Mouse (Mus musculus): ENCODE measurements around the gene Armc8.
"Not testable (repeated sequence)": the region's sequence is repeated elsewhere in the genome, so short reads cannot be mapped to it uniquely, and the experiment has no call there.

Gene Armc8

DNA sequence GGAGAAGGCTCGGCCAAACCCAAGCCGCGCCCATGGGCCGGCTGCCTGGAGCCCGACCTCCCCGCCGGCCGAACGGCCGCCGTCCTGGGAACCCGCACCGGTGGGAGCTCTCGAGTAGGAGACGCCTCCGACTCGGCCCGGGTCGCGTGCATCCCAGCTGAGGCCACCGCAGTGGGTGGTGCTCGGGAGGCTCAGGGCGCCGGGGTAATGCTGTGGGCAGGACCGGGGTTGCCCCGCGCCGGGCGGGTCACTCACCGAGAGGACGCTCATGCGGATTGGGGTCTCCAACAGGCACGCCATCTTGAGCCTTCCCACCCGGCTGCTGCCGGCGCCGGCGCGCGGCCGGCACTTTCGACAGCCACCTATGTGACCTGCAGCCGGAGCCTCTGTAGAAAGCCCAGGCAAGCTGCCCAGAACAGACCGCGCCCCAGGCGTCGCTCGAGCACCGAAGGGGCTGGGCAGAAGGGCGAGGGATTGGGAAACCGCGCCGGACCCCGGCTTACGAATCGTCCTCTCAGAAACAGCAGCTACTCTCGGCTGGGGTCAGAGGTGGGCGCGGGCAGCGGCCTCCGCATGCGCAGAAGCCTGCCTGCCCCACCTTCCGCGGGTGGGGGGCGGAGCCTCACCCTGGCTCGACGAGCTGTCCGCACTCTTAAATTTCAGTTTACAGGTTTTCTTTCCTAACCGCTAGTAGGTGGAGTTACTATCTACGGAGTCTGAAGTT lies at the start of gene Armc8:
Gene Armc8, minus strand, starts transcription at position 553 of the 724 bp plus-strand sequence.
- DNase-seq: peak; percentile 92

DNA sequence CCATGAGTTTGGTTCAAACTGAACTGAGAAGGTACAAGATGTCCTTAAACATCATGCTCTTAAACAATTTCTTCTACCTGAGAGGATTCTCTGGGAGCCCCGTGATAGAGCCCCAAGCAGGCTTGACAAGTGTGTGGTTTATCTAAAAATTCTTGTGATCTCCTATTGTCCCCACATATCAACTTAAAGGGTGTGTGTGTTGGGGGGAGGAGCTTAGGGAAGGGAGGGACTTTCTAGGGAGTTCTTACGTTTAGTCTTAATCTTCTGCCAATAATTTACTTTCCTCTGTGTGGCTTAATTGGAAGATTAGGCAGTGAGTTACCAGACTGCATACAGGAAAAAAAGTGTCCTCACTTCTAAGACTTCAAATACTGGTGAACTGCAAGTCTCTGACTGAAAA lies 43.5 kb upstream of the Armc8 start, which contains the start of gene A4gnt:
Gene A4gnt, plus strand, starts transcription at position 301 of the 400 bp plus-strand sequence.
- DNase-seq: no peak

DNA sequence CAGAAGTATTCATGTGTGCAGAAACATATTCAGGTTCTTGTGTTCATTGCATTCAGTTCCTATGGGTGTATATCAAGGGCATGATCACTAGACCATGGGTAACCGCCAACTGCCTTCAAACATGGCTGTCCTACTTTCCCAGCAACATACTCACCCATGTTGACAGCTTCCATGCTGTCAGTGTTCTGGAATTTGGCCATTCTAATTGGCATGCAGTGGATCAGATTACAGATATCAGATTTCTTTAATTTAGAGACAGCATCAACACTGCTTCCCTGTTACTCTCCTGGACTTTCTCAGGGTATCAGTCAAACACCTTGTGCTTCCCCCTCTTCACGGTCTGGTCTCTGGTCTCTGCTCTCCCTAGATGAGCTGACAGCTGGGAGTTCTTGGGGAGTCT lies 34.9 kb upstream of the Armc8 start:
- DNase-seq: no peak

DNA sequence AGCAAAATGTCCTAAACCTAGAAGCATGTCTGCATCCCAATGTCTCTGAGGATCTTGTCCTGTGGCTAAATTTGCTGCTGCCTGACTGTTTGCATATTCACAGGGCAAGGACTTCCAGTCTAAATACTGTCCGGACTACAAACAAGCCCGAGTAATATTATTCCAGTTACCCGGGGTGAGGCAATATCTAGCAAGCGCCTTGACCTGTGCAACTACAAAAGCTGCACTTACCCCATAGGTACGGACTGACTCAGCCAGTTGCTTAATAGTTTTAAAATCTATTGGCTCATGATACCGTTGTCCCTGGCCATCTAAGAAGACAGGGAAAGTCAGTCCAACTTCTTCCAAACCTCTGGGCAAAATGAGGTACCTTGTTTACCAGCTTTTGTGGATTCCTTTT lies 30.4 kb upstream of the Armc8 start:
- DNase-seq: not testable (repeated sequence)

DNA sequence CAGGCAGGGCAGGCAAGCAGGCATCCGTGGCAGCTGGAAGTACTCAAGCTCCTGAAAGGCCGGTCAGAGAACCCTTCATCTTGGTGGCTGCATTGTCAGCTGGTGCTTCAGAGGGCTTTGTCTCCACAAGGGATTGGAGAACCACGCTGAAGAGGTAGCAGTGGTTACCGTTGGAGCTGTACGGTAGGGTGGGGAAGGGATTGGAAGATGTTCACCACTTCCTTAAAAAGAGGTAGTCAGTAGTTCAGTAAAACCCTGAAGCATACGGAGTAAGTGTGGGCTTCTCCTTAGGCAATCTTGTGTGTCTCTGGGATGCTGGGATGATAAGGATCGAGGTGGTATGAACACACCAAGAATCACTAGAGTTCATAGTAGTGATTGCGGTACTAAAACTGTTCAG lies 22.4 kb upstream of the Armc8 start:
- no peak for DNase-seq

DNA sequence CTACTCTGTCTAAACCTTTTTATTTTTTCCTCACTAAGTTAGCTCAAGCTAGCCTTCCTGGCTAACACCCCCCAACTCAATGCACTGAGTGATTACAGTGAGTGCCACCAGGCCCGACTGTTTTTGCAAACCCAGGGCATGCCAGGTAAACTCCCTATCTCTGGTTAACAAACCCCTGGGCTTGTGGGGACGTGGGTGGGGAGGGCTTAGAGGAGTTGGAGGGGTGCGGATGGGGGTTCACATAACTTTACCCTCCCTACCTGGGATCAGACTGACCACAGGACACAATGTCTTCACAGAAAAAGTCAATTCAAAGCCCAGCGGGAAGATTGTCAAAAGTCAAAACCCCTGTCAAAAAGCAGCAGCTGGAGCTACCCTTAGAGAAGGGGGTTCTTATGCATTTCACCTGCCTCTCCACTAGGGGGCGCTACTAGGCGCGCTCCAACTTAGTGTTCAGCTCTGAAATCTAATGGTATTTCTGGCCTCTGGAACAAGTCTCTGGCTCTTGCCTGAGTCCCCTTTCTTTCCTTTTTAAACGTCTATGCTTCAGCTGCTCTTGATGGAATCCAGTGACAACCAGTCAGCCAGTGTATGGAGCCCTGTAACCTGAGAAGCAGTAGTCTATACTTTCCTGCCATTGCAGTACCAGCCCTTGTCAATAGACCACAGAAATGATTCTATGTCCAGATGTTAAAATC lies 19.0 kb upstream of the Armc8 start:
- DNase-seq: peak; percentile 34

DNA sequence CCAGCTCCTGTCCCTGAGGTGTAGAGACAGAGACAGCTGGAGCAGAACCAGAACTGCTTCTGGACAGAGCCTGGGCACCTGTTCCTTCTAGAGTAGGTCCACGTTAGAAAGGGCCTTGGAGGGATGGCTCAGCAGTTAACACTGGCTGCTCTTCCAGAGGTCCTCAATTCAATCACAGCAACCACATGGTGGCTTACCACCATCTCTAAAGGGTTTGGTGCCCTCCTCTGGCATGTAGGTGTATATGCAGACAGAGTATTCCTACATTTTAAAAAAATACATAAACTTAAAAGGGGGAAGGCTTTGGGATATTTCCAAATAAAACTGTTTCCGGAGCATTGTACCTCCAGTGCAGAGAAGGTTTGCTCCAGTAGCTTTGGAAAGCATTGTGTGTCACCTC lies 12.0 kb upstream of the Armc8 start:
- peak; percentile 48 for DNase-seq

DNA sequence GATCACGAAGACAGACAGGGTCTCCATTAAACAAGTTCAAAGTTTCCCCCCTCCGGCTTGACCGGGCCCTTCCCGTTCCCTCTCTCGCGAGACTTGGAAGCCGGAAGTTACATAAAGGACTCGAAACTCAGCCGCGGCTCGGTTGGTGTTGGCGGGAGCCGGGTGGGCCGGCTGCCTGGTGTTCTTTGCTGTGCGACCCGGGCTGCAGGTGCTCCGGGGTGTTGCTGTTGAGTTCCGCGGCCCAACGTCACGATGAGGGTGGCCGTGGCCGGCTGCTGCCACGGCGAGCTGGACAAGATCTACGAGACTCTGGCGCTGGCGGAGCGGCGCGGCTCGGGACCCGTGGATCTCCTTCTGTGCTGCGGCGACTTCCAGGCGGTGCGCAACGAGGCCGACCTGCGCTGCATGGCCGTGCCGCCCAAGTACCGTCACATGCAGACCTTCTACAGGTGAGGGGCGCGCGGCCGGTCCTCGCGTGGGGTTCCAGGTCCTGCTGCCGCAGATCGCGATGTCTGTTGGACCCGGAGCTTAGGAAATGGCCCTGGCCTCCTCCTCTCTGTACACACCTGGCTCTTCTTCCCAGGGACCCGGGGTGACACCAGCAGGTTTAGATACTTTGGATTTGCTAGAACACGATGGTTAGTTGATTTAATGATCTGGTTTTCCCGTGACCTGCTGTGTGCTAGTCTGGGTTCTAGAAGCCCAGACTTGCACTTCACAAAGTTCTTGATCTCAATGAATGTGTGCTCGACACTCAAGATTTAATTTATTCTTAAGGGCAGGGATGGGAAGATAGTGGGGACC lies 7.2 kb upstream of the Armc8 start, which contains the start of gene Dbr1:
Gene Dbr1, plus strand, starts transcription at position 123 of the 804 bp plus-strand sequence.
- DNase-seq: peak; percentile 92

DNA sequence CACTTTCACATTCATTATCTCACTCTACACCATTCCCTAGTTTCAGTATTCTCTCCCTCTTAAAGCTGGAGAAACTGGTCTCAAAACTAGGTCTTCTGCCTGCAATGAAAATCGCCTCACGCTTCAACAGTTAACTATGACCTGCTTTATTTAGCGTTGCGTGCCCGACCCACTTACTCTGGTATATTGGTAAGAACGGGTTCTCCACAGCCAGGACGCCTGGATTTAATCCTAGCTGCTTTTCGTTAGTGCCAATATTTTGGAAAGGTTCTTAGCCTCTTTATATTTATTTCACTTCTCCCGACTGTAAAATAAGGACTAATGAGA lies 335 bp upstream of the Armc8 start:
- no peak for DNase-seq

DNA sequence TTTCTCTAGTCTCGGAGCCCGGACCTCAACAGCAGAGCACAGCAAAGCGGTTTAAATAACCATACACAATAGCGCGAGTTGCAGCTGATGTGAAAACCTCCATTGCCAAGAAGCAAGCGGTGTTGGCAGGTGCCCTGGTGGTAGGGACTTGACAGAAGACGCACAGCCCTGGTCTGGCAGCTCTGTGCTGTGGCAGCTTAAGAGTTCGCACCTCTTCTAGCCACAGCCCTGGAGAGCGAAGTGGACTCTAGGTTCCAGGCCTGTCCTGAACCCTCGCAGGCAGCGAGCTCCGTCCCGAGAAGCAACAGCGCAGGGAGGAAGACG lies 714 bp downstream of the Armc8 start:
- no peak for DNase-seq

DNA sequence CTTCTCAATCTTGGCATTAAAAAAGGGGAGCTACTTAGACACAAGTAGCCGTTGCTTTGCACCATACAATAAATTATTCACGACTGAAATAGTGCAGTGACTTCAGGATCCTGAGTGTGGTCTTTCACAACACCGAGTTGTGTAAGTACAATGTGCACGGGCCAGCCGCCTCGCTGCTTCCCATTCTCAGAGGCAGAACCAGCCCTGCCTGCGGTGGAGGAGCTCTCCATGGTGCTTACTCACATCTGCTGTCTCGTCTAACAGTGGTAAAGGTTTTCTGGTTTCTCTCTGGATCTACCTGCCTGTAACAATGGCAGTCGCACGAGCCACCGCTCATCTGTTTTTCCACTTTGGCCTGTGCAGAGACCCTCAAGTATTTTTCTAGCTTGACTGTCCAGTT lies 5.0 kb downstream of the Armc8 start:
- no peak for DNase-seq

DNA sequence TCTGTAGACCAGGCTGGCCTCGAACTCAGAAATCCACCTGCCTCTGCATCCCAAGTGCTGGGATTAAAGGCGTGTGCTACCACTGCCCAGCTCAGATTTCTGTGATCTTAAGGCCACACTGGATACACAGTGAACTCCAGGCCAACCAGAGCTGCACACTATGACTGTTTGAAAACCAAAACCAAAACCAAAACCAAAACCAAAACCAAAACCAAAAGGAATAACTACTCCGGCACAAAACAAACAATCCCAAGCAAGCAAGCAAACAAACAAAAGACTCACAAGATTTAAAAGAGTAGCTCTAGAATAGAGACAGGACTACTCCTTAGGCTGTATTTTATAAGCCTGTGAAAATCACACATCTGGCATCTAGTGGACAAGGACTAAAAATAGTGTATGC lies 8.3 kb downstream of the Armc8 start:
- no peak for DNase-seq

DNA sequence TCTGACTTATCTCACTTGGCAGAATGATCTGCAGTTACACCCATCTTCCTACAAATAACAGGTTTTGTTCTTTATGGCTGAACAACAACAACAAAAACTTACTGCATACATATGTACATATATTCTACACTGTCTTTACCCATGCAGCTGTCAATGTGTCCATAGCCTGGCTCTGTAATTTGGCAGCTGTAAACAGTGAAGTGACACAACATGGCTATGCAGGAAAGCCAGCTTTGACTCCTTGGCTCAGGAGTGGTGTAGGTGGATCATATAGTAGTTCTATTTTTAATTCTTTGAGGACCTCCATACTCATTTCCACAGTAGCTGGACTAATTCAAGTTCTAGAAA lies 9.2 kb downstream of the Armc8 start:
- no peak for DNase-seq

DNA sequence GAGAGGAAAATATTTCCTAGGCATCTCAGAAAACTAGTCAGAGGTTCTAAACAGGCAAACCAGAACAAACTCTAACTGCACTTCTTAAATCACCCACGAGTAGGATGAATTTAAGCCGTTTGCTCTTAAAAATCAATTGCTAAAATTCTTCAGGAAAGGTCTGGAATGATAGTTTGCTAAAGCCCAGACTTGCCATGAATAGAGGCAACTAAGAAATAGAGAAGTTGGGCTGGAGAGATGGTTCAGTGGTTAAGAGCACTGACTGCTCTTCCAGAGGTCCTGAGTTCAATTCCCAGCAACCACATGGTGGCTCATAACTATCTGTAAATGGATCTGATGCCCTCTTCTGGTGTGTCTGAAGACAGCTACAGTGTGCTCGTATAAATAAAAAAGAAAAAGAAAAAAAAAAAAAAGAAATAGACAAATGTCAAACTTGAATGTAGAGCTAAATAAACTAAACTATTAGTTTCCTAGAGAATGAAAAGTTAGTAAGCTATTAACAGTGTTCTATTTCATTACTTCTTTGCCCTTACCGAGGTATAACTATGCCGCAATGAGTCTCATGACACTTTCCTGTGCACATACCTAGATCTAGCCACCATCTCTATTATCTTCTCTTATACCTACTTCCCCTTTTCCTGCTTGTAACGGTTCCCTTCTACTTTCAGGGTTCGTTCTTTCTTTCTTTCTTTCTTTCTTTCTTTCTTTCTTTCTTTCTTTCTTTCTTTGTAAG lies 9.7 kb downstream of the Armc8 start:
- DNase-seq: no peak

DNA sequence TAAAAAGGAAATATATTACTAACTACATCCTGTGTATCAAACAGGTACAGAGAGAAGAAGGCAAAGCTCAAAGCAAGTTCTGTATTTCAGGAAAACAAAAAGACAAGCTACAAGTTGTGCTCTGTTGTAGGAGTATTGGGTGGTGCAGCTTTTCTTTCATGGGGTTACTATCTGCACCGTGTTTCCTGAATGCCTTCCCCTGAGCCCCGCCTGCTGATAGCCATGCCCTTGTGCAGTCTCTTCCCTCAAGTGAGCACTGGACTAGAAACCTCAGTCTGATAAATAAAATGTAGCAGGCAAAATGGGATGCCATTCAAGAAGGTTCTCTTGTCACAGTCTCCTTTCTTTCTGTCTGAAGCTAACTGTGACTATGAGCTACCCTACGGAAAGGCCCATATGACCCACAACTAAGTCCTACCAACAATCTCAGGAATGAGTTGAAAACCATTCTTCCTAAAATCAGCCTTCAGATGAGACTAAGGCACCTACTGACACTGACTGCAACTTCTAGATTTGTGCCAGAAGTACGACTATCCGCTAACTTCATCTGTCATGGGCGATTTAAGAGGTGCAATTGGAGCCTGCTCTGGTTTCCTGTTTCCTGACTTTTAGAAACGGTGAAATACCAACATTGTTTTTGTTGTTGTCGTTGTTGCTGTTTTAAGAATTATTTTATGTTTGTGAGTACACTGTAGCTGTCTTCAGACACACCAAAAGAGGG lies 11.0 kb downstream of the Armc8 start:
- no peak for DNase-seq

DNA sequence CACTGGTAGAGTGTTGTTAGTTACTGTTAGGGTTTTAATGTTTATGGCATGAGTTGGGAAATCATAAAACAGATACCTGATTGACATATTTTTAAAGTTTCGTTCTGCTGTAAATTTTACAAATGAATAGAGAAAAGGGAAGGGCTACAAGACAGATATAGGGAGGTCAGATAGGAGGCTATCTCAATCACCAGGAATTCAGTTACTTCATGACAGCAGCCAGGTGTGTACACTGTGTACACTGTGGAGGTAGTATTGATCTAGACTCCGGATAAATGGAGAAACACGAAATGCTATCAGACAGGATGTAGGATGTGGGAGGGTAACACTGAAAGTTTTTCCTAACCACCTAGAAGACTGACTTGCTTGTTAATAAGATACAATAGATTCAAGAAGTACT lies 13.4 kb downstream of the Armc8 start:
- no peak for DNase-seq

DNA sequence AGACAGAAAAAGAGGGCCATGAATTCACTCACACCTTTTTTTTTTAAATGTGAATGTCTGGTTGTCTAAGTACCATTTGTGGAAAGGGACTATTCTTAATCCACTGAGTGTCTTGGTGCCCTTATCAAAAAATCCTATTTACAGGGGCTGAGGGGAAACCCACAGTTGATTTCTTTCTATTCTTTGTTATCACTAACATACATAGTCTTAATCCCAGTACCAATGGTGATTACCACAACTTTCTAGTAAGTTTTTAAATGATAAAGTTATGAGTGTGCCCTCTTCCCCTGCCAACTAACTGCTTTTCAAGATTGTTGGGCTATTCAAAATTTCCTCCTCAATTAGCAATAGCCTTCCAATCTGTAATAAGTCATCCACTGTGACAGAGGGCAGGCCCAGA lies 14.6 kb downstream of the Armc8 start:
- DNase-seq: no peak

DNA sequence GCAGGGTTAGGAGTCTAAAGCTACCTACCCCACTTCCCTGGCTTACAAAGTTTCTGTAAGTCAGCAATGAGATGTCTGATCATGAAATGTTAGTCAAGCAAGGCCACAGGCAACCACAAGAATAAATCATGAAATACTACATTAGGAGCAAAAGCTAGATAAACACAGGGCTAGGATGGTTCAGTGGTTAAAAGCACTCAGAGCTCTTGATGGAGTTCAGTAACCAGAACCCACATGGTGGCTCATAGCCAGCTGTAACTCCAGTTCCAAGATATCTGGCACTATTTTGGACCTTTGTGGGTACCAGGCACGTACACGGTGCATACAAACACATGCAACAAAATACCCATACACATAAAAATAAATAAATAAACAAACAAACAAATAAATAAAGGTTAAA lies 15.7 kb downstream of the Armc8 start:
- DNase-seq: no peak

DNA sequence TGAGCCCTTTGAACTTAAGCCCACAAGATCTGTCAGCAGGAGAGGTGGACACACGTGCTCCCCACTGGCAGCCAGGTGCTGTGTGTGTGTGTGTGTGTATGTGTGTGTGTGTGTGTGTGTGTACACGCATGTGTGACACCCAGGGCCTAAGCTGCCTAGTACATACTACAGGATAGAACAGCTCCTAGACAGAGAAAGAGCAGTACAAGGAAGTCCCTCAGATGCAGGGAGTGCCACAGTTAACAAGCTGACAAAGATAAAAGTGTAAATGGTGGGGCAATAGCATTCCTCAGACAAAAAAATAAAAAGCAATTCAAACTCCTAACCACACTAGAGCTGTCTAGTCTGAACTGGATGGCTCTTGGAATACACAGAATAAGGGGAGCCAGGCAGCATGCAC lies 16.6 kb downstream of the Armc8 start:
- no peak for DNase-seq

DNA sequence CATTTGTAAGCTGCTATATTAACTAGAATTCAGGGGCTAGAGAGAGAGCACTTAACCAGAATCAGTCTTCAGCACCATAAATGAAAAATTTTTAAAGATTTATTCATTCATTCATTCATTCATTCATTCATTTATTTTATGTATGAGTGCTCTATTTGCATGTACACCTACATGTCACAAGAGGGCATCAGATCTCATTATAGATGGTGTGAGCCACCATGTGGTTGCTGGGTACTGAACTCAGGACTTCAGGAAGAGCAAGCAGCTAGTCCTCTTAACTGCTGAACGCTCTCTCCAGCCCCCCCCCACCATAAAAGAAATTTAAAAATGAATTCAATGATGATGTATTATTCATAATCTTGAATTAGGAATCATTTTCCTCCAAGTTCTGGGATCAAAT lies 22.4 kb downstream of the Armc8 start:
- no peak for DNase-seq

DNA sequence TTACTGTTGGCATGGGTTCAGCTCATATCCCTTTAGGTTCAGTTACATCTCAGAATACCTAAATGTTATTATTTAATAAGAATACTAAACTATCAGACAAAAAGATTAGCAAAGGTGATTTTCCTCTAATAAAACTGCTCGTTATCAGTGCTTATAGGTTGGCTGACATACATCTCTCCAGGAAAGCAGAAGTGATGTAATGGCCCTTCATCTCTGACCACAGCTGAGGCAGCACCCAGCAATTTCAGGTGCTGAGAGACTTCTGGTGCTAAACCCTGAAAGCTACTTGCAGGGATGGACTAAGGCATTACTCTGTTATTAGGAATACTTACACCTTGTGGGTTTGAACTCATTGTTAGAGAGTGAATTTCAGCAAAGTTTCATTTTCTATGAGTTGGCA lies 36.8 kb downstream of the Armc8 start:
- no peak for DNase-seq

DNA sequence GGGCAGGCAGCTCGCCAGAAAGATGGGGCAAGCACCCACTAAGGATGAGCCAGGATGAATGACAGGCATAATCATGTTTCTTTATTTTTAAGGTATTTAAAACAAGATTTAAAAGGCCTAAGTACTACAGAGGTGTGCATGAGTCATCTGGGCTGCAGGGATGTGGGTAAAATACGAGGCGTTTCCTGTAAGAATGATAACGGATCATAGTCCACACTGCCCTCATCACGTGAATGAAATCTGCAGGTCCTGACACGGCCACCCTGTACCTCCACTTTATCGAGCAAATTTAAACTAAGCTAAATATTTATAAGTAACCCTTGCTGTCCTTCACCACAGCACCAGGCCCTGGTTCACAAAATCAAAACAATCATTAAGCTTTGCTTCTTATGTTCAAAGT lies 62.8 kb downstream of the Armc8 start:
- no peak for DNase-seq

DNA sequence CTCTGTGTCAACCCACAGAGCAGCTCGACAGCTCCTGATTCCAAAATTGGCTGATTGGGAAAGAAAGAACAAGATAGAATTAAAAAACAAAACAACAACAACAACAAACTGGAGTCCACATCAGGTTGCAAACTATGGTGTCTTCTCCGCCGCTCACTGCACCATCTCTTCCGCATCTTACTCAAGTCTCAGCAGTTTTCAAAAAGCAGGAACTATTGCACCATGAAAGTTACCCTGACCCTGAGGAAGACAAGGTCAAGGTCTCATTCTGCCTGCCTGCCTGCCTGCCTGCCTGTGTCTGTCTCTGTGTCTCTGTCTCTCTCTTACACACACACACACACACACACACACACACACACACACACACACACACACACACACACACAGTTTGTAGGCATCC lies 69.4 kb downstream of the Armc8 start:
- DNase-seq: no peak

All from cerebellum, adult 9-10 months (tissue).